ENCODE assay signal across 8 mouse cellular contexts in the genomic region with DNA sequence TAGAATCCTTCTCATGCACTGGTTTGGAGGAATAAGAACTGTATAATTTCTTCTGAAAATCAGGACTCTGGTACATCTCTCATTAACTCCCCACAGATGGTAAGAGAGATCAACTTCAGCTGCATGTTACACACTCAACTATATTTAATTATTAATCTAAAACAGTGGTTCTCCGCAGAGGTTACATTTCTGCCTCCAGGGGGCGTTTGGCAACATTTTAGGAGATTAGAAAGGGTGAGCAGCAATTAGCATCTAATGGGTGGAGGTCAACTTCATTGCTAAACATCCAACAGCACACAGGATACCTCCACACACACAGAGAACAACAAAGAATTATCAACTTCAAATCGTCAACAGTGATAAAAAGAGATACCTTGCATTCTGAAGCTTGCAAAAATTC. TPM values are rescaled to one million over a fixed set of nuclear protein-coding genes. Genes with fewer than 3 reads are reported as not detected.
DNase-seq lines count a peak whose midpoint lies in the region; ATAC-seq and TF ChIP-seq lines count a peak whose summit lies in the region.

No protein-coding gene starts in this region.

- H3K4me1 ChIP-seq in forebrain, embryonic 15.5 days: peaks cover 22% of the 10 kb centered on the region
- no peaks in the 10 kb centered on the region; the same call in 1 of the 2 replicates for H3K4me1 ChIP-seq in stomach, postnatal 0 days (replicated peaks; ENCODE audit: control insufficient read depth, insufficient read depth)

- H3K27me3 ChIP-seq in forebrain, embryonic 15.5 days: no peaks in the 10 kb centered on the region
- H3K27me3 ChIP-seq in stomach, postnatal 0 days (ENCODE audit: control insufficient read depth, insufficient read depth, low read length): no peaks in the 10 kb centered on the region

- TF ChIP-seq POLR2A in brain, embryonic 14.5 days (IDR thresholded peaks at IDR 0.05; ENCODE audit: borderline replicate concordance, extremely low read depth, insufficient read depth, insufficient read length, poor library complexity, severe bottlenecking): no peak

- peak; percentile 25 to 41 for DNase-seq in left cerebral cortex, postnatal 14 days (ENCODE audit: low spot score in 2 of 2)
- DNase-seq in left cerebral cortex, adult 8-10 months (ENCODE audit: low spot score in 2 of 2): no peak
- peak; percentile 64 for DNase-seq in brain, embryonic 14.5 days (ENCODE audit: low read depth)
- peak; percentile 84 to 85 for DNase-seq in kidney, adult 8-10 months
- DNase-seq in lung, postnatal 10 days: peak; percentile 69
- DNase-seq in stomach, postnatal 0 days (ENCODE audit: low spot score): peak; percentile 40

- H3K36me3 ChIP-seq in forebrain, embryonic 15.5 days: no peaks in the 10 kb centered on the region
- no peaks in the 10 kb centered on the region for H3K36me3 ChIP-seq in stomach, postnatal 0 days (ENCODE audit: control insufficient read depth, insufficient read depth, low read length)

- H3K27ac ChIP-seq in forebrain, embryonic 15.5 days (replicated peaks): no peak overlapping the region
- H3K27ac ChIP-seq in stomach, postnatal 0 days (replicated peaks): no peak overlapping the region

- no peak for TF ChIP-seq EP300 in stomach, postnatal 0 days (optimal IDR thresholded peaks at IDR 0.05)

- no peak for ATAC-seq in forebrain, embryonic 15.5 days (replicated peaks)
- no peak for ATAC-seq in stomach, postnatal 0 days (ENCODE audit: low FRiP score, low TSS enrichment)
- no peak for ATAC-seq in megakaryocyte-erythroid progenitor cell, adult 5-6 weeks (replicated peaks; ENCODE audit: low FRiP score, low TSS enrichment, poor library complexity, severe bottlenecking)

- no peaks in the 10 kb centered on the region for H3K9me3 ChIP-seq in forebrain, embryonic 15.5 days
- H3K9me3 ChIP-seq in stomach, postnatal 0 days (ENCODE audit: control insufficient read depth, low read length): no peaks in the 10 kb centered on the region

- H3K9ac ChIP-seq in forebrain, embryonic 15.5 days (replicated peaks): no peak overlapping the region
- H3K9ac ChIP-seq in stomach, postnatal 0 days (ENCODE audit: low read length): no peak overlapping the region

- H3K4me2 ChIP-seq in forebrain, embryonic 15.5 days (replicated peaks): peak overlapping the region; percentile 92
- peak overlapping the region; percentile 96; the same call in 1 of the 2 replicates for H3K4me2 ChIP-seq in stomach, postnatal 0 days (replicated peaks; ENCODE audit: low read depth)

- WGBS in forebrain, embryonic 15.5 days: 11% methylated on average over 3 of the region's 3 CpGs
- WGBS in stomach, postnatal 0 days: 15% methylated on average over 3 of the region's 3 CpGs

- peak; percentile 45; the same call in 1 of the 2 replicates for TF ChIP-seq CTCF in brain, embryonic 14.5 days (IDR thresholded peaks at IDR 0.05; ENCODE audit: borderline replicate concordance, extremely low read depth, insufficient read depth, insufficient read length)
- peak; percentile 78 for TF ChIP-seq CTCF in stomach, postnatal 0 days (IDR thresholded peaks at IDR 0.05; ENCODE audit: low read depth)

- intact Hi-C loops in left cerebral cortex, postnatal 14 days (cut with DNase I): loop anchor here (2.0 to 5.0 kb wide), 2 partner anchors 89 to 269 kb away; no protein-coding TSS in a partner anchor

- H3K4me3 ChIP-seq in forebrain, embryonic 15.5 days: peak overlapping the region; percentile 97
- no peak overlapping the region for H3K4me3 ChIP-seq in stomach, postnatal 0 days (ENCODE audit: low read depth, low read length)

RNA-seq across cellular contexts. Expression of a gene that starts 2.0 kb away (rescaled TPM):
- 100 to 1,000 TPM; 198 to 202 TPM for total RNA-seq in left cerebral cortex, postnatal 14 days (2021)
- 100 to 1,000 TPM; 148 to 180 (median 165) TPM for total RNA-seq in left cerebral cortex, adult 8-10 months (2022)
- 35.4 and 43.4 TPM in 2 replicates for polyA plus RNA-seq in brain, embryonic 14.5 days (2012; rRNA removed)
- 64.4 and 66.7 TPM in 2 replicates for polyA plus RNA-seq in forebrain, embryonic 15.5 days (2015; fragmentation: Nextera tagmentation; extraction: Ambion mirVana)
- polyA plus RNA-seq in stomach, postnatal 0 days (2015; fragmentation: Nextera tagmentation; extraction: Ambion mirVana): 18.1 and 19.1 TPM in 2 replicates
- not detected in 2 replicates for total RNA-seq in megakaryocyte-erythroid progenitor cell, adult 5-6 weeks (2014; fragmentation: Nextera tagmentation)
- total RNA-seq in megakaryocyte-erythroid progenitor cell, adult 5-6 weeks (2017): not detected in 2 replicates

Comparison
In these comparisons a context has a peak if more than half of its experiments do, and no peak if none do; other contexts are left out.
1. DNase-seq: peak in left cerebral cortex, postnatal 14 days (2 of 2), brain, embryonic 14.5 days (single experiment), kidney, adult 8-10 months (2 of 2), lung, postnatal 10 days (single experiment) and stomach, postnatal 0 days (single experiment); none in left cerebral cortex, adult 8-10 months (0 of 2).
2. RNA of a gene that starts 2.0 kb away (total RNA-seq): 198 to 202 TPM in left cerebral cortex, postnatal 14 days and 148 to 180 TPM in left cerebral cortex, adult 8-10 months; not detected in megakaryocyte-erythroid progenitor cell, adult 5-6 weeks; every median in the first group is over 100 times any median in the second.